20 mouse cellular contexts compared by ENCODE assay signal in genomic region chr8:91561241-91561640, GRCm38 (mm10).
DNase-seq lines count a peak whose midpoint lies in the region; ATAC-seq and TF ChIP-seq lines count a peak whose summit lies in the region.
"Had no signal": no experiment of that assay in that cellular context is flagged by ENCODE, and none has a peak within 500 bp of the region (broad histone marks: within the 10 kb centered on the region; RNA-seq: fewer than 3 reads in every experiment).

No protein-coding gene starts in this region.

- H3K36me3 ChIP-seq in heart, adult 2 months (ENCODE audit: control insufficient read depth, insufficient read depth, low read length): peaks cover 9% of the 10 kb centered on the region
- no peaks in the 10 kb centered on the region for H3K36me3 ChIP-seq in lung, postnatal 0 days (ENCODE audit: insufficient read depth, low read length)
- H3K36me3 ChIP-seq: embryonic facial prominence, embryonic 13.5 days; forebrain, embryonic 12.5 days; heart, embryonic 12.5 days; hindbrain, embryonic 12.5 days had no signal

- no peak overlapping the region for H3K4me2 ChIP-seq in lung, postnatal 0 days (replicated peaks; ENCODE audit: low read depth, low read length)
- H3K4me2 ChIP-seq: embryonic facial prominence, embryonic 13.5 days; forebrain, embryonic 12.5 days; heart, embryonic 12.5 days; hindbrain, embryonic 12.5 days had no signal

- no peak for TF ChIP-seq EP300 in heart, adult 2 months (IDR thresholded peaks at IDR 0.05; ENCODE audit: insufficient read depth, low read depth, low read length)
- TF ChIP-seq EP300 in lung, postnatal 0 days (IDR thresholded peaks at IDR 0.05): no peak

- no peak for TF ChIP-seq CTCF in heart, adult 2 months (IDR thresholded peaks at IDR 0.05)
- no peak for TF ChIP-seq CTCF in lung, postnatal 0 days (IDR thresholded peaks at IDR 0.05)

- H3K79me2 ChIP-seq in heart, adult 2 months (replicated peaks; ENCODE audit: control insufficient read depth, insufficient read depth, low read length): 0 out of 2 replicates have a peak, but pooled peaks cover 1% of the 10 kb centered on the region

- intact Hi-C loops in heart, adult 2 months (cut with DNase I): no loop called here
- intact Hi-C loops in heart, postnatal 10 days (cut with DNase I): no loop called here

- no peaks in the 10 kb centered on the region for H3K9me3 ChIP-seq in lung, postnatal 0 days (ENCODE audit: low read length)
- H3K9me3 ChIP-seq: embryonic facial prominence, embryonic 13.5 days; forebrain, embryonic 12.5 days; heart, embryonic 12.5 days; hindbrain, embryonic 12.5 days had no signal

- no peak for DNase-seq in heart, adult 2 months
- DNase-seq in heart, postnatal 10 days: no peak
- peak; percentile 31 for DNase-seq in lung, postnatal 0 days (ENCODE audit: low spot score)
- DNase-seq in lung, postnatal 10 days: no peak
- DNase-seq in 3T3-L1 (ENCODE audit: low read depth, low spot score): peak; percentile 3
- DNase-seq in frontal cortex, postnatal 36 days (ENCODE audit: low spot score in 2 of 2): no peak
- DNase-seq: adrenal gland, postnatal 10 days; cerebellum, adult 18-20 months; cerebellum, adult 9-11 months; cerebellum, postnatal 36 days; forebrain, postnatal 0 days; gastrocnemius, postnatal 10 days; heart, postnatal 36 days had no signal

- no peak overlapping the region for H3K9ac ChIP-seq in heart, adult 2 months (ENCODE audit: low read depth, low read length)
- no peak overlapping the region for H3K9ac ChIP-seq in lung, postnatal 0 days (replicated peaks; ENCODE audit: low read depth)
- H3K9ac ChIP-seq: embryonic facial prominence, embryonic 13.5 days; forebrain, embryonic 12.5 days; forebrain, postnatal 0 days; hindbrain, embryonic 12.5 days had no signal

- no peaks in the 10 kb centered on the region for H3K27me3 ChIP-seq in heart, adult 2 months (ENCODE audit: control insufficient read depth, insufficient read depth, low read length)
- H3K27me3 ChIP-seq in lung, postnatal 0 days (replicated peaks; ENCODE audit: insufficient read depth, low read length): no peaks in the 10 kb centered on the region
- H3K27me3 ChIP-seq: forebrain, embryonic 12.5 days; heart, embryonic 12.5 days; hindbrain, embryonic 12.5 days had no signal

- ATAC-seq in lung, postnatal 0 days: no peak
- ATAC-seq: forebrain, postnatal 0 days; hindbrain, embryonic 16.5 days; inflammation-experienced regulatory T-cells, adult 6 months had no signal

- no peak for TF ChIP-seq POLR2A in heart, adult 2 months (IDR thresholded peaks at IDR 0.05; ENCODE audit: insufficient read depth, low read depth, low read length)

- peak overlapping the region; percentile 20; the same call in 1 of the 2 replicates for H3K27ac ChIP-seq in heart, adult 2 months
- H3K27ac ChIP-seq in lung, postnatal 0 days (ENCODE audit: low read length): no peak overlapping the region
- H3K27ac ChIP-seq in brown adipose tissue, adult 24 weeks (replicated peaks; ENCODE audit: low read depth, low read length): peak overlapping the region; percentile 92
- H3K27ac ChIP-seq: forebrain, embryonic 12.5 days; hindbrain, embryonic 12.5 days had no signal

- 83% methylated on average over 4 of the region's 4 CpGs for WGBS in heart, adult 2 months
- 70% methylated on average over 4 of the region's 4 CpGs for WGBS in lung, postnatal 0 days

- H3K4me1 ChIP-seq in heart, adult 2 months (ENCODE audit: control insufficient read depth, insufficient read depth, low read length): peaks cover 16% of the 10 kb centered on the region
- peaks cover 3% of the 10 kb centered on the region; the same call in 1 of the 2 replicates for H3K4me1 ChIP-seq in lung, postnatal 0 days (ENCODE audit: insufficient read depth, low read depth, low read length)
- peaks cover 40% of the 10 kb centered on the region for H3K4me1 ChIP-seq in brown adipose tissue, adult 24 weeks (ENCODE audit: control insufficient read depth, insufficient read depth, insufficient read length, low read length)

- H3K4me3 ChIP-seq in heart, adult 2 months: no peak overlapping the region
- H3K4me3 ChIP-seq in lung, postnatal 0 days (ENCODE audit: low read depth, low read length): no peak overlapping the region
- no peak overlapping the region for H3K4me3 ChIP-seq in brown adipose tissue, adult 24 weeks (ENCODE audit: insufficient read depth, low read depth, low read length)
- H3K4me3 ChIP-seq: embryonic facial prominence, embryonic 13.5 days; forebrain, embryonic 12.5 days; heart, embryonic 12.5 days; hindbrain, embryonic 12.5 days had no signal

Comparison
In these comparisons a context has a peak if more than half of its experiments do, and no peak if none do; other contexts are left out.
1. DNase-seq: peak in lung, postnatal 0 days (single experiment) and 3T3-L1 (single experiment); none in heart, adult 2 months (0 of 2), heart, postnatal 10 days (0 of 2), lung, postnatal 10 days (single experiment) and frontal cortex, postnatal 36 days (0 of 2).